Mouse (Mus musculus) adrenal gland (tissue): ENCODE data around the gene Aars.

ENCODE experiments used
- intact Hi-C: fragments of 180-260 bp; cut with DNase I; formaldehyde crosslinking; loops from one replicate; pipeline ENCODE4 v1.15.1; 2025
- microRNA-seq, 2 experiments: library from miRNA; unstranded; fragments of <30 nt; microRNA quantifications; one replicate each; pipeline ENCODE4; 2019

Aars gene

GRCm38 (mm10) chr8:111093865-111094718 lies 61.1 kb downstream of the Aars start, which contains the start of gene Pdpr:
TSS of gene Pdpr (plus strand) at chr8:111094630.
- intact Hi-C loops = loop anchor here (5.0 kb wide), 2 partner anchors 37 to 53 kb away; partner anchors contain the start of gene Exosc6

GRCm38 (mm10) chr8:111094719-111095302 lies 61.9 kb downstream of the Aars start:
- intact Hi-C loops = loop anchor here (5.0 kb wide), 2 partner anchors 38 to 52 kb away; partner anchors contain the start of gene Exosc6

Small RNAs within 50 kb of the gene (microRNA-seq; reads per million reads assigned to microRNA genes)
- gene Gm24103 = 0 reads per million in 2 experiments
- 0.11 to 0.74 reads per million in 2 experiments for gene Mir3473d
